8 mouse cellular contexts compared by ENCODE assay signal in genomic region chr4:101292736-101293541, GRCm38 (mm10). TPM values are rescaled to one million over a fixed set of nuclear protein-coding genes. Genes with fewer than 3 reads are reported as not detected.
DNase-seq lines count a peak whose midpoint lies in the region; ATAC-seq lines count a peak whose summit lies in the region.

No protein-coding gene starts in this region.

- peaks cover 22% of the 10 kb centered on the region for H3K4me1 ChIP-seq in forebrain, embryonic 12.5 days

- H3K27ac ChIP-seq in forebrain, embryonic 12.5 days: no peak overlapping the region

- H3K4me3 ChIP-seq in forebrain, embryonic 12.5 days (replicated peaks): peak overlapping the region; percentile 46

- 0 out of 2 replicates have a peak, but pooled peaks have one; percentile 39 for ATAC-seq in forebrain, embryonic 12.5 days (ENCODE audit: low FRiP score)
- ATAC-seq in megakaryocyte-erythroid progenitor cell, adult 5-6 weeks (replicated peaks; ENCODE audit: low FRiP score, low TSS enrichment, poor library complexity, severe bottlenecking): peak; percentile 71

- H3K36me3 ChIP-seq in forebrain, embryonic 12.5 days (replicated peaks): no peaks in the 10 kb centered on the region

- peak overlapping the region; percentile 30; the same call in 1 of the 2 replicates for H3K9ac ChIP-seq in forebrain, embryonic 12.5 days

- intact Hi-C loops in heart, postnatal 36 days (cut with DNase I): loop anchor here (1.0 to 5.0 kb wide), 3 partner anchors 28 to 63 kb away; partner anchors contain the start of gene Jak1

- DNase-seq in NIH3T3 (ENCODE audit: low read depth): peak; percentile 67
- peak; percentile 41 for DNase-seq in c-Kit-positive CD71-negative TER-119-negative erythroid progenitor cells, embryonic 14.5 days (ENCODE audit: low read depth)
- peak; percentile 76 to 86 for DNase-seq in heart, postnatal 36 days
- peak; percentile 6 for DNase-seq in large intestine, adult 2 months (ENCODE audit: low read depth, low spot score)
- DNase-seq in skeletal muscle tissue, adult 2 months (ENCODE audit: low read depth, low spot score): peak; percentile 65
- DNase-seq in MN1 (ENCODE audit: low spot score): no peak

- peak overlapping the region; percentile 71 for H3K4me2 ChIP-seq in forebrain, embryonic 12.5 days

- H3K27me3 ChIP-seq in forebrain, embryonic 12.5 days: peaks cover 59% of the 10 kb centered on the region

- 1% methylated on average over 49 of the region's 49 CpGs for WGBS in forebrain, embryonic 12.5 days
- 3% methylated on average over 49 of the region's 49 CpGs for WGBS in large intestine, adult 2 months

- no peaks in the 10 kb centered on the region for H3K9me3 ChIP-seq in forebrain, embryonic 12.5 days

RNA-seq across cellular contexts. Expression of gene Jak1, which starts 27.9 kb away (rescaled TPM):
- 44.9 and 46.0 TPM in 2 replicates for polyA plus RNA-seq in forebrain, embryonic 12.5 days (2016; fragmentation: Nextera tagmentation; extraction: Ambion mirVana)
- total RNA-seq in heart, postnatal 36 days (2021): 10 to 100 TPM; 86.8 to 93.7 TPM
- polyA plus RNA-seq in large intestine, adult 2 months (2012; rRNA removed): 22.4 and 33.7 TPM in 2 replicates
- total RNA-seq in megakaryocyte-erythroid progenitor cell, adult 5-6 weeks (2014; fragmentation: Nextera tagmentation): 82.6 and 108 TPM in 2 replicates
- total RNA-seq in megakaryocyte-erythroid progenitor cell, adult 5-6 weeks (2017): 84.7 and 85.5 TPM in 2 replicates
